Mouse (Mus musculus): Measurements from ENCODE around the gene Ndufs7.
A peak's percentile ranks its signal among the peaks of the same experiment; 100 is the strongest.
"Not testable (repeated sequence)": the region's sequence is repeated elsewhere in the genome, so short reads cannot be mapped to it uniquely, and the experiment has no call there.

The Ndufs7 gene

DNA sequence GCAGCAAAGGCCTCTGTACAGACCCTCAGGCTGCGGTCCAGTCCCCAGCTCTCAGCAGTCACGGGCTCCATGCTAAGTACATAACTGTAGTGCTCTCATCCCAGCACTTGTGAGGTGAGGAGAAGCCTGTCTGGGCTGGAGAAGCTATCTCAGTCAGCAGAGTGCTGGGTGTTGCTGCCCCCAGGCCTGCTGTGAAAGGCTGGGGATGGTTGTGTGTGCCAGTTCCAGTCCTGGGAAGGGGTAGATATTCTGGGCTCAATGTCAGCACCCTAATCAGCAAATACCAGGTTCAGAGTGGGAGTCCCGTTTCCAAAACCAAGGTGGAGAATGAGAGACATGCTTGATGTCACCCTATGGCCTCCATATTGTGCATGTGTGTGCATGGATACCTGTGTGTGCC is 6.3 kb upstream of the Ndufs7 start:
- DNase-seq, result no peak

DNA sequence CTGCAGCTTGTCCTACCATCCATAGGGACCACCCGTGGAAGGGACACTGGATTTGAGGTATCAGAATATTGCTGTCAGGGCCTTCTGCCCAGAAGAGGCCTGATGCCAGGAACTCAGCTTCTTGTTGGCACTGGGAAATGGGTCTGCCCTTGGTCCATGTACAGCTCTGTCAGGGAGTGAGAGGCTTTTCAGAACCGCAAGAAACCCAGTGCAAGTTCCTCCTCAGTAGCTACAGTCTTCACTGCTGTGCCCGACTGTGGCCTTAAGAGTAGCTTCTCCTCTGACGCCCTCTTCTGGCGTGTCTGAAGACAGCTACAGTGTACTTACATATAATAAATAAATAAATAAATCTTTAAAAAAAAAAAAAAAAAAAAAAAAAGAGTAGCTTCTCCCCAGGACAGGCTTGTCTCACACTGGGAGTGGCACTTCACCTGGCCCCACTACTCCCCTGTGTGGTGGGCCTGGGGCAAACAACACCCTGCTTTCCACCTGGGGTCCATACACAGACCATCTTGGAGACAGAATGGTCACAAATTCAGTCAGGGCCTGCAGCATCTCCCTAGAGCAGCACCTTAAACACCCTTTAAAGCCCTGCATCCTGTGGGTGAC is 4.0 kb upstream of the Ndufs7 start:
- DNase-seq, result no peak

DNA sequence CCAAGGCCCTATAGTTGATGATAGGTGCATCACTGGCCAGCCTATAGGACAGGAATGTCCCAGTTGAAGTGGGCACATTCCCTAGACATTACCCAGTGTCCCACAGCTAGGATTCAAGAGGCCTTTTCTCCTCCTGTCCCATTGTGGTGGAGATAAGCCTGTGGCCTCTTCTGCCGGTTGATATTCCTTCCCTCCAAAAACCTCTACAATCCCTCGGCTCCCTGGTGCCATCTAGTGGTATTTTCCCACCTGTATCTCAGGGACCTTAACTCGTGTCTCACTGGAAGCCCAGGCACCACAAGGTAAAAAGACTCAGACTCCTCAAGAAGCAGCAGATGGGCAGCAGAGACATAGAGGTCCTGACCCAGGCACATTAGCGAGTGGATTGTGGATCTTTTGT is 3.3 kb upstream of the Ndufs7 start:
- peak; percentile 75 for DNase-seq

DNA sequence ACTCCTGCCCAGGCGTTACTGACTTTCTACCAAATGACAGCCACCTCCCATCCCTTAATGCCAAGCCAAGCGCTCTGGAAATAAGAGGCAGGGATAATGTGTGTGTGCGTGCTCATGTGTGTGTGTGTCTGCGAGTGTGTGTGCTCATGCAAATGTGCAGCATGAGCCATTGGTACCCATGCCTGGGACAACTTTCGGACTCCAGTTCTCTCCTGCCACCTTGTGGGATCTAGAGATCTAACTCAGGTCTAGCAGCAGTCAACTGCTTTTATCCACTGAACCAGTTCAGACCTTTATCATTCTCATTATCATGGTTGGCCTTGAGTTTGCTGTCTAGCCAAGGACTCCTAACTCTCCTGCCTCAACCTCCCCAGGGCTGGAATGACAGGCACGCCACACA is 1.1 kb upstream of the Ndufs7 start:
- no peak for DNase-seq

DNA sequence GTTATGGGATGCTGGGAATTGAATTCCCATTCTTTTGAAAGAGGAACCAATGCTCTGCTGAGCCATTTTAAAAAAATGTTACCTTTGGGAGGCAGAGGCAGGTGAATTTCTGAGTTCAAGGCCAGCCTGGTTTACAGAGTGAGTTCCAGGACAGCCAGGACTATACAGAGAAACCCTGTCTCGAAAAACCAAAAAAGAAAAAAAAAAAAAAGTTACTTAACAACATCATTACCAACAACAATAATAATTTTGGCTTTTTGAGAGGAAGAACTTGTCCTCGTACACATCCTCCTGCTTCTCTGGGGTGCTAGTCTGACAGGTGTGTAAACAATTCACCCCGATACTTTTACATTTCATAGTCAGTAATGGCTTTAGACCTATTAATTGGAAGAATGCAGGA is 484 bp upstream of the Ndufs7 start:
- not testable (repeated sequence) for DNase-seq

DNA sequence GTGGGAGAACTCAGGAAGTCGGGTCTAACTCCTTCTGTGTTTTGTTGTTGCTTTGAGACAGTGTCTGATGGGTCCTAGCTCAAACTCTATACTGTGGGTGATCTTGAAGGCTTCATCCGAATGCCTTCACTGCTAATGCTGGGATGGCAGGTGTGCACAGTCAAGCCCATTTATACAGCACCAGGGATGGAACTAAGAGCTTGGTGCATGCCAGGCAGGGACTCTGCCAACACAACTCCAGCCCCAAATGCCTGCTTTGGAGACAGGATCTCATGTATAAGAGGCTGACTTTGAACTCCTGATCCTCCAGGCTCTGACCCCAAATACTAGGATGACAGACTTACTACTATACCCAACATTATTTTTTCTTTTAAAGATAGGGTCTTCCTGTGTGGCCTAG is 1.1 kb downstream of the Ndufs7 start:
- DNase-seq, result no peak

DNA sequence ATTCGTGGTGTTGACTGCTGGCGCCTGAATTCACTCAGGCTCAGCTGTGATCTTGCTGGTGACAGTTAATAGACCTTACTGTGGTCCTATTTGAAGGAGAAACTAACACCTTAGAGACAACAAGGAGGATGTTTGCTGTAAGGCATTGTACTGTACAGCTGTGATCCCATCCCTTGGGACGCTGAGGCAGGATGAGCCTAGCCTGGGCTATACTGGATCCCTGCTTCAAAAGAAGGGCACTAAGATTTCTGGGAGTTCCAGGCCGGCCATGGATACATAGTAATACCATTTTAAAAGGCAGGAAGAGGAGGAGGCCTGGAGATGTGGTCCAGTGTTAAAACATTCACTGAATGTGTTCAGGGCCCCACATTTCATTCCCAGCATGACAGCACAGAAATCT is 1.7 kb downstream of the Ndufs7 start:
- DNase-seq, result no peak

DNA sequence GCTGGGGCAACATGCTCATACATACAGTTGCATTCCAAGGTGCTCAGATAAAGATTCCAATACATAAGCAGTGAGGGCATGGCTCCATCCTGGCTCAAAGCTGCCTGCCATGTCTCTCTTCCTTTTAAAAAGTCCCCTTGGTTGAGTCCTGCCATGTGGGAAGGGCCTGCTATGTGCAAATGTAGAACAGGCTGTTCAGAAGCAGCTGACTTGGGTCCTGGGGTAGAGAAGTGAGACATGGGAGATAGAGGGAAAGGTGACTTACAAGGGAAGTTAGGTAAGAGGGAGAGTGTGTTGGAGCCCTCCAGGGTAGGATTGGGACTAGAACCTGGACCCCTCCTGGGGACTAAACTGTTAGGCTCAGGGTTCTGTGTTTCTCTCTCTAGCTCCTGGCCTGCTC is 3.1 kb downstream of the Ndufs7 start:
- DNase-seq, result no peak

DNA sequence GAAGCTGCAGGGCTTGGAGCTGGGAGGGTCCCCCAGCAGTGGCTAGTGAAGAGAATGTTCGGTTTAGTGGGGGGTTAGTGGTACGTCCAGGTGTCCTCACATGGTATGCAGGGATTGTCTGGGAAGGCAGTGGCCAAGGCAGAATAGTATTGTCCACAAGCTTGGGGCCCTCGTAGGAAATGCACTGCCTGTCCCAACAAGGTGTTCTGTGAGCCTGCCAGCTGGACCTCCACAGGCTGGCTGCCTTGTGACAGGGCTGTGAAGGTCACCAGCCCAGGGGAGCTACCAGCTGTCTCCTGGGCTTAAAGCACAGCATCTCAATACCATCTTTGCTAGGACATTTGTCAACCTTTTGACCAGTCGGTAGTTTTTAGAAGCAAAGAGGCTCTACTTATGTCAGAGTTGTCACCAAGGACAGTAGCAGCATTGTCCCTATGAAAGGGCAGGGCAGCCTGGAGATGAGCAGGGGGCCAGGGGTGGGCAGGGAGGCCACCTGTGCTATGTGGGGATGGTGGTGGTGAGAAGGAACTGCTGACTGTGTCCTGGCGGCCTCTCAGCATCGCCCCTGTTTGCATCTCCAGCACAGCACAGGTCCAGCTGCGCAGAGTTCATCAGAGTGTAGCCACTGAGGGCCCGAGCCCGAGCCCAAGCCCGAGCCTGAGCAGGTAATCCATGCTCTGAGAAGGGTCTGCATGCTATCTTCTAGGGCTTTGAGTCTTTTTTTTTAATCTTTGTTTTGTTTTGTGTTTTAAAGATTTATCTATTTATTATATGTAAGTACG is 3.8 kb downstream of the Ndufs7 start:
- no peak for DNase-seq

DNA sequence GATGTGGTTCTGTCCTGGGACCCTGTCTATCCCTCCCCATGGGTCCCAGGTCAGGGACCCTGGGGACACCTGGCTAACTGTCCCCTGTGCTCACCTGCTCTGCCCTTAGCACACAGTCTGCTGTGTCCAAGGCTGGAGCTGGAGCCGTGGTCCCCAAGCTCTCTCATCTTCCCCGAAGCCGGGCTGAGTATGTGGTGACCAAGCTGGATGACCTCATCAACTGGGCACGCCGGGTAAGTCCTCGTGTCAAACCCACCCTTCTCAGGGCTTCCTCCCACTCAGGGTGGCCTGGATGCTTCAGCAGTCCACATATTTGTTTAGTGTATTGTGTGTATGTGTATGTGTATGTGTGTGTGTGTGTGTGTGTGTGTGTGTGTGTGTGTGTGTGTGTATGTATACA is 4.6 kb downstream of the Ndufs7 start:
- no peak for DNase-seq

DNA sequence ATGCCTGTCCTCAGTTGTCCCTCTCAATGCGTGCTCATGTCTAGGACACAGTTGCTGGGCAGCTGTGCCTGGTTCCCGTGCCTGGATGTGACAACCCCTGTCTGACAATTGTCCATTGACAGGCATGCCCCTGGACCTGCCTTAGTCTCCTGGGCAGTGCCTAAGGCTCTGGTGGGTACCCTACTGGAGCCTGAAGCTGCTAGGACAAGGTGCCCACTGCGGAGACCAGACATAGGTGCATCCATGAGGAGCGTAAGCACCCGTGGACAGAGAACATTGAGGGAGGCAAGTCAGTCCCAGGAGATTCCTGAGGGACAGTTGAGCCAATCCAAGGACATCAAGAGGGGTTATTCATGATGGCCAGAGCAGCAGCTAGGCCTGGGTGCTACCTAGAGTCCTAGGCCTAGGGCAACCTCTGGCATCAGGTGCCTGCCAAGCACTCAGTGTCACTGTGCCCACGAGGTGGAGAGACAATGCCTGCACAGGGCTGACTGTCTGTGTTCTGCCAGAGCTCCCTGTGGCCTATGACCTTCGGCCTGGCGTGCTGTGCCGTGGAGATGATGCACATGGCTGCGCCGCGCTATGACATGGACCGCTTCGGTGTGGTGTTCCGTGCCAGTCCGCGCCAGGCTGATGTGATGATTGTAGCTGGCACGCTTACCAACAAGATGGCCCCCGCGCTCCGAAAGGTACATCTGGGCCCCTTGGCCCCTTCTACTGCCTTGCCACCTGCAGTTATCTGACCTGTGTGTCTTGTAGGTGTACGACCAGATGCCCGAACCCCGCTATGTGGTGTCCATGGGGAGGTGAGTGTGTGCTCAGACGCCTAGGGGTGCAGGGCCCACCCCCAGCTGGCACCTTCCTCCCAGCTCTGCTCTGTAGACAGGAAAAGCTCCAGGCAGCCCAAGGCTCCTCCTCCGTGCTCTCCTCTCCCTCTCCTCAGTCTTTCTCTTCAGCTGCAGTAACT is 5.7 kb downstream of the Ndufs7 start:
- DNase-seq, result no peak

DNA sequence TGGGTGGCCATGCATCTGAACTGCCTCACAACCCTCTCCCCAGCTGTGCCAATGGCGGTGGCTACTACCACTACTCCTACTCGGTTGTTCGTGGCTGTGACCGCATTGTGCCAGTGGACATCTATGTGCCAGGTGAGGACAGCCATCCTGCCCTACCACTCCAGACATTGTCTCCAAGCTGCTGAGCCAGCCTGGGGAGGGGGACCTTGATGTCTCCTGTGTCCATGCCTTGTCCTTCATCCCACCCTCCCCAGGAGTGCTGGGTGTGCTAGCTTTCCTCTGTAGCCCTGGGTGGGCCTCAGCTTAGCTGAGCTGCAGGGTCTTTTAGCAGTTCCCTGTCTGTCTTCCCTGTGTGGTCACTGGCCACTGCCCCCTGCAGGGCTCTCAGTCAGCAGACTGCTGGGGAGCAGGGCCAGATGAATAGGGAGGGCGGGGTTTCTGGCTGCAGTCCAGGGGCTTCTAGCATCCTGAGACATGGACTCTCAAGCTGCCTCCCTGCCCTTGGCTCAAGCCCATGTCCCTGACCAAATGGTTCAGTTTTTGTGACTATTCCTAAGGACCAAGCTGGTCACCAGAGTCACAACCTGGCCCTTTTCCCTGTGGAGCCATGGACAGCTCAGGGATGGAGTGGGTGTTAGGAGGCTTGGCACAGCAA is 7.1 kb downstream of the Ndufs7 start:
- DNase-seq, result no peak

DNA sequence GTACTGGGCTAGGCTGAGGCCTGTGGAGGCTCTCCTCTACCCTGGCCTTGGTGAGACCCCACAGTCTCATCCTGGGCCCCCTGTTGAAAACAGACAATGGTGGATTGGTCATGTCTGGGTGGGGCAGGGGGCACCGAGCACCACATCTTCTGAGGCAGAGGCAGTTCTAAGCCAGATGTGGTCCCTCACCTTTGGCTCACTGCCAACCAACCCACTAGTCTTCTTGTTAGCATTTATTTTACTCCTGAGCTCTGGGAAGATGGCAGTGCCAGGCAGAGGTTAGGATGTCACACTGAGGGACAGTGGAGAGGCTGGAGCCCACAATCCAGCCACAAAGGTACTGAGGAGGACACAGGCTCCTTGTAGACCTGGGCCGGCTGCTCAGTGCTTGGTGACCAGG is 9.0 kb downstream of the Ndufs7 start:
- no peak for DNase-seq

DNA sequence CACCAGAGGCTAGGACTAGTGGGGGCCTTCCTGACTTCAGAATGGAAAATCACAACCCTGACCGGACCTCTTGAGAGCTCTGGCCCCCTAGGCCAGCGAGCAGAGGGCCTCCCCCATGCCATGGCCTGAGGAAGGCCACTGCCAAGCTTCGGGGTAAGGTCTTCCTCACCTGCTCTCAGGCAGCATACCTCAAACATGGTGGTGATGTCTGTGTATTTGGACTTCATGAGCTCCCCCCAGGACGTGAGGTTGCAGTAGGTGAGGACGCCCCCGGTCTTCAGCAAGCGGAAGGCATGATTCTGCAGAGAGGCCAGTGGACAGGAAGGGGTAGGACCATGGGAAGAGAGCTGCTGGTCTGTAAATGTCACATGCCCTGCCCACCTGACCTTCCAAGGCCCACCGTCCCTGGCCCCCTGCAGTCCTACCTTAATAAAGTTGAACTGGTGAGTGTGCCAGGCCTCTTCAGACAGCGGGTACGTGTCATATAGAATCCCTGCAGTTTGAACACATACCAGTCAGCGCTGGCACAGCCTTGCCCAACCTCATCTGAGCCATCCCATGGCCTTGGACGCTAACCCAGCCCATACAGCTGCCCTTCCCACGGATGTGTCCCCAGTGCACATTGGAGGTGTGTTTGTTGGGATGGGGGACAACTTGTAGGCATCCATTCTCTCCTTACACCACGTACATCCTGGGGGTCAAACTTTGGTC is 10.0 kb downstream of the Ndufs7 start:
- DNase-seq, result no peak

DNA sequence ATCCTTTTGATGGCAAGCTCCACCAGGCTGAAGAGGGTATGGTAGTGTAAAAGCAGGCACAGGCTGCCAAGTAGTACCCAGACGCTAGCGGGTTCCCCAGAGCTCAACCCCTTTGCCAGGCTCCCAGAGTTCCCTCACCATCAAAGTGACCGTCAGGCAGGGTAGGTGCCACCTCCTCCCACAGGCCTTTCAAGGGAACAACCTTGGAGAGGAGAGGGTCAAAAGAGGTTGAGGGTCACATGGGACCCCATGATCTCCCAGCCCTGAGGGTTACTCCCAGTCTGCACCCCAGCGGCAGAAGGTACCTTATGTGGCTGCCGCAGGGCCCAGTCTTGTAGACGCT is 10.5 kb downstream of the Ndufs7 start:
- DNase-seq, result no peak

DNA sequence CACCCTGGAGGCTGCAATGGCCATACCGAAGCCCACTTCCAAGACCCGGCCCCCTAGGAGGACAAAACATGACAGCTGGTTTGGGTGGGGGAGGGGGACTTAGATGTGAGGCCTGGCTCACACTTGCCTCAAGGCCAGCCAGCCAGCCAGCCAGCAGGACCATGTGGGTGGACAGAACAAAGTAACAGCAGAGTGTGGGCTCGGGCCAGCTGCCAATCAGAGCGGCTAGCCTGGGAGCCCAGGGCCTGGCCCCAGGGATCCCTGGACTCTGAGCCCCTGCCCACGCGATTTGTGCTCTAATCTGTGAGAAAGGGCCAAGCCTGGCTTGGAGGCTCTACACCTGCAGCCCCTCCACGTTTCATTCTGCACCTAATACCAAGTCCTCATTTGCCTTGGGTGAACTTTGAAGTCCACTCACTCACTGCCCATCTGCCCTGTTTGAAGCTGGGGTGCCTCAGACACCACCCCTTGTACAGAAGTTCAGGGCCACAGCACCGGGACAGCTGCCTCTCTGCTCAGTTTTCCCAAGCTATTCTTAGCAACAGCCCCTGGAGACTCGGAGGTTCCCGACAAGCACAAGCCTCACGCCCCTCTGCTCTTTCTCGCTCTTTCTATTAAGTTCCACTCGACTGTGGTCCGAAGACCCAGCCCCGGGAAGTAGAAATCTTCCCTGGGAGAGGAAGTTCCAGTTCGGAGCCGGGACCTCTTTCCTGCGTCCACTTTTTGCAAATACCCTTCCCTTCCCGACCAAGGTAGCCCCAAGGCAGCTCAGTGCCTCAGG is 11.1 kb downstream of the Ndufs7 start:
- DNase-seq, result peak; percentile 87

DNA sequence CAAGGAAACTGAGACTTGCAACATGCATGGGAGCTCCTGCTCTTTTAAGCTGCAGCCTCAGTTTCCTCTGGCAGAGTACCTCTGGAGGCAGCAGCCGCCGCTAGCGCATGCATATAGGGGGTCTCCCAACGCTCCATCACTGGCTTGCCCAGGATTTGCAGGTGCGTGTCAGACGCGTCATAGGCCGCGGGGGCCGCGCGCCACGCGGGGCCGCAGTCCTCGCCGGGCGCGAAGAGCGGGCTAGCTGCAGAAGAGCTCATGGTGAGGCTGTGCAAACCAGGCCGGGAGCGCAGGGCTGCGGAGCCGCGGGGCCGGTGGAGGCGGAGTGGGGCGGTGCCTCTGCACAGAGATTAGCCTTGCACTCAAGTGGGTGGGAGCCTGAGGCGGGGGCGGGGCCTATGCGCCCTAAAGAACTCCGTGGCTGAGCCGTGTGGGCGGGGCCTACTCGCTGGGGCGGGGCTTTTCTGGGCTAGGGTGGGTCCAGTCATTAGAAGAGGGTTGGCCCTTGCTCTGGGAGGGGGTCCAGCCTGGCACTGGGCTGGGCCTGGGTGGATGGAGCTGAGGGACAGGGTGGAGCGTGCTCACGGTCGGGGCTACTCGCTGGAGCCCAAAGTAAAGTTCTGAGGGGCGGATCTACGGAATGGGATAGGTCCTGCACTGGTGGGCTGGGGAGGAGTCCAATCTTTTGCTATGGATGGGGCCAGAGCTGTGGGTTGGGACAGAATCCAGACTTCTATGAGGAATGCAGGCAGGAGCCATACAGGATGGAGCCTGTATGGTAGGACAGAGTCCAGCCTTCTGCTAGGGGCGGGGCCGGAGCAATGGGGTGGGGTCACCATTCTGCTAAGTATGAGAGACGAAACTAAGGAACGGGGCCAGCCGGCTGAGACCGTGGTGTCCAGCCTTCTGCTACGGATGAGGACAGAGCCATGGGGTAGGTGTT is 12.0 kb downstream of the Ndufs7 start, which contains the start of the genes Gamt and Dazap1:
TSS of gene Gamt (minus strand) at position 371 of the 943 bp plus-strand sequence.
TSS of gene Dazap1 (plus strand) at position 845 of the 943 bp plus-strand sequence.
- peak; percentile 95 for DNase-seq

DNA sequence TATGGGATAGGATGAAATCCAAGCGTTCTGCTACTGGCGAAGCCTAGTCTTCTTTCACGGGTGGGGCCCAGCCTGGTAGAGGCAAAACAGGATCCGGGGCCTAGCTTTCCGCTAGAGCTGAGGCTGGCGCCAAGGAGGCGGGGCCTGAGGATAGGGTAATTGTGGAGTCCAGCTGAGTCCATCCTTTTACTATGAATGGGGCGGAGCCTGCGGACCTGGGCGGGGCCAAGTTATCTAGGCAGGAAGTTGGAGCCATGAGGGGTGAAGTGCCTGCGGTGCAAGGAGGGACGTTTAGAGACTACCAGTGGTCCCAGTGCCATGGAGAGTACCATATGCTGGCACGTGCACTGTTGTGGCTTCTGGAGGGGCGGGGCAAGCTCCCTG is 12.7 kb downstream of the Ndufs7 start:
- DNase-seq, result peak; percentile 97

DNA sequence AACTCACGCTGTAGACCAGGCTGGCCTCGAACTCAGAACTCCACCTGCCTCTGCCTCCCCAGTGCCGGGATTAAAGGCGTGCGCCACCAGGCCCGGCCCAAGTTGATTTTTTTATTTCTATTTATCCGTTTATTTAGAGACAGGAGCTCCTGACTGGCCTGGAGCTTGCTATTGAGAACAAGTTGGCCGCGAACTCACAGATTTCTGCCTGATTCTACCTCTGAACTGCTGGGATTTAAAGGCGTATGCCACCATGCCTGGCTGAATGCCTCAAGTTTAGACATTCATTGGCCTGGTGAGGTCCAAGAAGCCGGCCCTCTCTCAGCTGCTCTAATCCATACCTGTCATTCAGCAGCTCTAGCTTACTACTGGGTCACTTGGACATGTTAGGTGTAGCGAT is 13.2 kb downstream of the Ndufs7 start:
- no peak for DNase-seq

DNA sequence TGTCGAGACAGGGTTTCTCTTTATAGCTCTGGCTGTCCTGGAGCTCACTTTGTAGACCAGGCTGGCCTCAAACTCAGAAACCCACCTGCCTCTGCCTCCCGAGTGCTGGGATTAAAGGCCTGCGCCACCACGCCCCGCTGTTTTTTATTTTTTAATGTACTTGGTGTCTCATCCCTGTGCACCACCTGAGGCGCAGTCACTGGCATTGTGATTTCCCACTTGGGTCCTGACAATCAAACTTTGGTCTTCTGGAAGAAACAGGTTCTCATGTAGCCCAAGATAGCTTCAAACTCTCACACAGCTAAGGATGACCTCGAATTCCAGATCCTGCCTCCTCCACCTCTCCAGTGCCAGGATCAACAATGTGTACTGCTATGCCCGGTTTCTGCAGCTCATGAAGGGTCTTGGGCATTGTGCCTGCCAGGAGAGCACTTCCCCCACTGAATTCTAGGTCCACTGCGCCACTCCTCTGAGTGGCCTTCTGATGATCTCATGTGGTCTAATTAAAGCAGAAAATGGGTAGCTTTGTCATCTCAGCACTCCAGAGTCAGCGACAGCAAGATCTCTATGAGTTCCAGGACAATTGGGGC is 13.9 kb downstream of the Ndufs7 start:
- DNase-seq, result no peak

All from layer of hippocampus, adult 9-11 months (tissue).